Mouse (Mus musculus): ENCODE results near the gene Gm8104. TPM values are rescaled to one million over a fixed set of nuclear protein-coding genes. Genes with fewer than 3 reads are reported as not detected.
"Not testable (repeated sequence)": the region's sequence is repeated elsewhere in the genome, so short reads cannot be mapped to it uniquely, and the experiment has no call there.

Gene Gm8104
- not detected in 2 replicates for polyA plus RNA-seq (2016; fragmentation: Nextera tagmentation; extraction: Ambion mirVana)

DNA sequence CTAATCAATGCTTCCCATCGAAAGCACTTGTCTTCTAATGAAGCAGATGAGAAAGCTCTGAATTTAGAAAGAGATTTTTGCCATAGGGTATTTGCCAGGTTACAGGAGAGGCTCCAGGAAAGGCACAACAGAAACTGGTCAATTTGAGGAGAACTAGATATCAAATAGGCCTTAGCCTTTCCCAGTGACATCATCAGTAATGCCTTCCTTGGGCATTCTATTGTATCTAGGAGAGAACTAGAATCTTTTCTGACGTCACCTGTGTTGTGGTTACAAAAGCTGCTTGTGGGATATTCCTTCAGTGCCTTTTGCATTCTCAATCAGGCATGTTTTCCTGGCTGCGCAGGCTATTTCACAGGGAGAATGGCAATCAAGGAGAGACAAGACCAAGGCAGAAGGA is at the start of gene Gm8104:
Gene Gm8104 (plus strand): TSS at position 301 of the 400 bp plus-strand sequence.
- not testable (repeated sequence) for H3K9me3 ChIP-seq (replicated peaks); H3K36me3 ChIP-seq; H3K4me3 ChIP-seq; DNase-seq (ENCODE audit: low spot score); H3K27me3 ChIP-seq (ENCODE audit: low read depth, poor library complexity, severe bottlenecking); H3K4me1 ChIP-seq; H3K27ac ChIP-seq (replicated peaks)
- WGBS, result 74% methylated on average over 3 of the region's 3 CpGs

DNA sequence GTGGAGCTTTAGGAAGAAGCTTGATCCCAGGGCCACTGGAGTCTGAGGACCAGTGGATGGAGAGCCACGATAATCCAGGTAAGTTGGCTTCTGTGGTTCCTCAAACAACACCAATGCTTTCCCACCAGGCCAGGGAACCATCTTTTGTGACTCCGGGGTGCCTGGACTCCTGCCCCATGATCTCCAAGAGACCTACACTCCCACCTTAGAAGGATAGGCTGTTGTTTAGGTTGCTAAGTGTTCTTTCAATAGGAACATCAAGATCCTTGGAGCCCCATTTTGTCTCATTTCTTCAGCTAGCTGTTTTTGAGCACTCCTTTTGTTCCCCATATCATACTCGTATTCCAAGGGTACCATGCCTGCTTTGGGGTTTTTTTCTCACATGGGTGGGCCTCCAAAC is 42.3 kb upstream of the Gm8104 start:
- H3K27ac ChIP-seq (replicated peaks); H3K27me3 ChIP-seq (ENCODE audit: low read depth, poor library complexity, severe bottlenecking): not testable (repeated sequence)
- WGBS, result 84% methylated on average over 3 of the region's 3 CpGs

DNA sequence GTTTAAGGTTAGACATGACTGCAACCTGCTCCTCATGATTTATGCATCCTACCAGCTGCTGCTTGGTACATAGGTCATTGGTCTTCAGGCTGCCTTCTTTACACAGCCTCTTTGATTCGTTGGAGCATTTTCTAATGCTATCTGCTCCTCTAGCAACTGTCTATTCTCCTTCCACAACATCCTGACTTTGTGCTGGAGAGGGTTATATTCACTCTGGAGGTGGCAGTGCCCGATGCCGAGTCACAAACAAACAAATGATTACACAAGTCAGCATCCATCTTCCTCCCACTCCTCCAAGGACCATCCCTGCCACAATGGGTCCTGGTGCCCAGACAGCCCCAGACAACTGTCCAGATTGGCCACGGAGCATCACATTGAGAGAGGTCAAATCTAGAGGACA is 40.2 kb upstream of the Gm8104 start:
- H3K27me3 ChIP-seq (ENCODE audit: low read depth, poor library complexity, severe bottlenecking); H3K4me1 ChIP-seq; H3K27ac ChIP-seq (replicated peaks); H3K36me3 ChIP-seq; DNase-seq (ENCODE audit: low spot score); H3K9me3 ChIP-seq (replicated peaks); H3K4me3 ChIP-seq: not testable (repeated sequence)
- 78% methylated on average over 4 of the region's 4 CpGs for WGBS

More for the DNA sequence above, 42.3 kb upstream of the Gm8104 start:
- not testable (repeated sequence) for DNase-seq (ENCODE audit: low spot score); H3K9me3 ChIP-seq (replicated peaks); H3K4me1 ChIP-seq; H3K4me3 ChIP-seq; H3K36me3 ChIP-seq

DNA sequence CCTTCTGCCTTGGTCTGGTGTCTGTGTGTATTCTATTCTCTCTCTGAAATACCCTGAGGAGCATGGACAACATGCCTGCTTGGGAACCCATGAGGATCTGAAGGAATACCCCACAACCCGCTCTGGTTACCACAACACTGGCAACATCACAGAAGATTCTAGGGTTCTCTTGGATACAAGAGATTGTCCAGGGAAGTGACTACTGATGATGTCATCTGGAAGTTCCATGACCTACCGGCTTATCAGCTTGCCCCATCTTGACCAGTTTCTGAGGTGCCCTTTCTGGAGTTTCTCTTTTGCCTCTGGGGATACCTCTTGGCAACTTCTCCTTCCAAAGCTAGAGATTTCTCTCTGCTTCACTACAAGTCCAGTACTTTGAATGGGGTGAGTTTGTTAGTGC is 23.9 kb upstream of the Gm8104 start, which contains the start of gene Gm8094:
Gene Gm8094 (minus strand): TSS at position 101 of the 400 bp plus-strand sequence.
- H3K36me3 ChIP-seq; H3K27me3 ChIP-seq (ENCODE audit: low read depth, poor library complexity, severe bottlenecking); H3K4me1 ChIP-seq; H3K9me3 ChIP-seq (replicated peaks); DNase-seq (ENCODE audit: low spot score); H3K4me3 ChIP-seq; H3K27ac ChIP-seq (replicated peaks): not testable (repeated sequence)
- WGBS, result 95% methylated on average over 2 of the region's 2 CpGs

DNA sequence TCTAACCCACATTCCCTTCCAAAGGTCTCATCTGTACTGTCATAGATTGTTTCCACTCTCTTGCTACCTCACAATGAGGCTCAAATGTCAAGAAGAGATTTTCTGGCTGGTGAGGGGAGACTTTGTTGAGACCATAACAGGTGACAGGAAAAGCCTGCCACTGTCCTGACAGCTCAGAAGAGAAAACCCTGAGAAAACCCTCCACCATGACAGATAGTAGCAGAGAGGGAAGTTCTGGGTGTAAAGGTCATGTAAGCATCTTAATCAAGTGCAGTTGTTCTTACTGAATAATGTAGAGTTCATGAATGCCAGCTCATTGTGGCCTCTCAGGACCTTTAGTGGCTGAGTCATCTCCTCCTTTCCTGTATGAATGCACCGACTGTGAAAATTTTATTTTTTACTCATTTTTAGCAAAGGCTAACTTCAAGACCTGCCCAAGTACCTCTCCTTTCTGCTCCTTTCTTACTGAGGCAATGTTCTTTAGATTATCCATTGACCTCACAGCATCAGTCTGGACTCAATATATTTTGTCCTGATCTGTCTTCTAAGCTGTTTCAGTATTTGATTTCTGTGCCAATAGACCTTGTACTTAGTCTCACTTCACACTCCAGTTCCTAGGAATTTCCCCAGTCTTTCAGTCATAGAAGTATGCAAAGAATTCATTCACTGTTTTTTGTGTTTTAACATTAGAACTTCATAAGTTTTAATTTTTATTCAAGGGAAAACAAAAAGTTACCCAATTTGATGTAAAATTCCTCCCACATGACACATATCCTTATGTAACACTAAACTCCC is 15.3 kb upstream of the Gm8104 start:
- not testable (repeated sequence) for H3K9me3 ChIP-seq (replicated peaks); H3K4me3 ChIP-seq; H3K36me3 ChIP-seq; H3K27me3 ChIP-seq (ENCODE audit: low read depth, poor library complexity, severe bottlenecking); DNase-seq (ENCODE audit: low spot score); H3K27ac ChIP-seq (replicated peaks); H3K4me1 ChIP-seq
- WGBS, result 82% methylated on average over 1 of the region's 1 CpGs

DNA sequence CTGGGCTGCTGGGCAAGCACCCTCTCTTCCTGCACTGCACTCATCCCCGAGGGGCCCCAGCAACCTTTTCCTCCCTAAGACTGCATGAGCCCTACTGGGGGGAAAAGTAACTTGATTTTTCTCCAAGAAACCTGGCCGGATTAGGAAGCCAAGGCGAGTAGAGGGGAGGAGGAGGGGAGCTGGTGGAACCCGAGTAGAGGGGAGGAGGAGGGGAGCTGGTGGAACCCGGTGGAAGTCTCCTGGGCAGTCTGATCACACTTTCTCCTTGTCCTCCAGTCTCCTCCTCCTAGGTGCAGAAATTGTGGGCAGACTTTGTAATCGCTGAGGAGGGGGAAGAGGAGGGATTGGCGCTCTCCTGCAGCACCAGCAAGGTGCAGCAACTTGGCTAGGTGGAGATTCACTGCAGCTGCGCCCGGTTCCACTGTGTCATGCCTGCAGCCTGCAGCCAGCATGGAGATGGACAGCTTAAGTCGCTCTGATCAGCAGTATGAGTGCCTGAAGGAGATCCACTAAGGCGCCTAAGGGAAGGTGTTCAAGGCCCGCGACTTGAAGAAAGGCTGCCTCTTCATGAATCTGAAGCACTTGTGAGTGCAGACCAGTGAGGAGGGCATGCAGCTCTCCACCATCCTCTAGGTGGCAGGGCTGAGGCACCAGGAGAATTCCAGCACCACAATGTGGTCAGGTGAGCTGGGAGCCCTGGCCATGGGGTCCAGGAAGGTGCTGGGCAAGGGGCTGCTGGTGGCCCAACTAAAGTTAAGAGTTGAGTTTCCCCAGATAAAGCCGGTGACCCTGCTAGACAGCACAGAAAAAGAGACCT is 11.1 kb upstream of the Gm8104 start:
- not testable (repeated sequence) for H3K4me3 ChIP-seq; H3K36me3 ChIP-seq; H3K9me3 ChIP-seq (replicated peaks); H3K27me3 ChIP-seq (ENCODE audit: low read depth, poor library complexity, severe bottlenecking); DNase-seq (ENCODE audit: low spot score); H3K4me1 ChIP-seq; H3K27ac ChIP-seq (replicated peaks)
- 57% methylated on average over 1 of the region's 14 CpGs for WGBS

DNA sequence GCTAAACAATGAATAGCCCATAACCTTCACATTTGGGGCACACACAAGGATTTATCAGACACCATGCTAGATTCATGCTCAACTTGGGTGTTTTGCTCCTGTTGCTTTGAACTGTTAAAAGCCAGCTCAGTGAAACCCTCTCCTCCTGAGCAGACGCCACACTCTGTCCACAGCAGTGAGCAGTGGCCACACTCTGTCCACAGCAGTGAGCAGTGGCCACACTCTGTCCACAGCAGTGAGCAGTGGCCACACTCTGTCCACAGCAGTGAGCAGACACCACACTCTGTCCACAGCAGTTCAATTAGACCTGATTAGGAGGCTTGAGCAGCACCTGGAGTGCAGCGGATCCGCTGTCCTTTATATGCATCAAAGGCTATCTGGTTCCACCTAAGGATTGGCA is 19.3 kb downstream of the Gm8104 start:
- H3K9me3 ChIP-seq (replicated peaks); H3K4me1 ChIP-seq; H3K4me3 ChIP-seq; H3K36me3 ChIP-seq; H3K27me3 ChIP-seq (ENCODE audit: low read depth, poor library complexity, severe bottlenecking); DNase-seq (ENCODE audit: low spot score); H3K27ac ChIP-seq (replicated peaks): not testable (repeated sequence)
- WGBS, result 98% methylated on average over 3 of the region's 3 CpGs

DNA sequence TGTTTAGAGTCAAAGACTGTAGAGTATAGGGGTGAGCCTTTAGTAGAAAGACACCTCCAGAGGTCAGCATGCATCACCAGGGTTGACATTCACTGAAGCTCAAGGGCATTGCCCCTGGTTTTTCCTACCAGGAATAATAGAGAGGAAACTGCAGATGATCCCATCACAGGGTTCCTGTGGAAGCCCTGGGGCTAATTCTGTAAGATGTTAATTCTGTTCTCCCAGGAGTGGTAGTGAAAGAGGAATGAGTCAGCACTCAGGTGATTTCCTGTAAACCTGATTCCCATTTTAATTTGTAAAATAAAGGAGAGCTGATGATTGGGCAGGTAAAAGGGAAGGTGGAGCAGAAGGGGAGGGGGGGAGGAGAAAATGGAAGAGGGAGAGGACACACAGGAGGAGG is 25.9 kb downstream of the Gm8104 start:
- H3K36me3 ChIP-seq; H3K27ac ChIP-seq (replicated peaks); H3K4me3 ChIP-seq; H3K9me3 ChIP-seq (replicated peaks); H3K27me3 ChIP-seq (ENCODE audit: low read depth, poor library complexity, severe bottlenecking); H3K4me1 ChIP-seq; DNase-seq (ENCODE audit: low spot score): not testable (repeated sequence)

Other genes starting within 250 kb of the Gm8104 start
- not detected in 2 replicates for gene Gm21977, start 247.1 kb upstream of the Gm8104 start, polyA plus RNA-seq (2016; fragmentation: Nextera tagmentation; extraction: Ambion mirVana)
- gene Gm8082, start 107.0 kb upstream of the Gm8104 start, polyA plus RNA-seq (2016; fragmentation: Nextera tagmentation; extraction: Ambion mirVana), result not detected in 2 replicates
- gene Gm10376, start 85.0 kb upstream of the Gm8104 start, polyA plus RNA-seq (2016; fragmentation: Nextera tagmentation; extraction: Ambion mirVana), result not detected in 2 replicates
- not detected in 2 replicates for gene Gm8094, start 24.0 kb upstream of the Gm8104 start, polyA plus RNA-seq (2016; fragmentation: Nextera tagmentation; extraction: Ambion mirVana)
- not detected in 2 replicates for gene Gm7233, start 79.3 kb downstream of the Gm8104 start, polyA plus RNA-seq (2016; fragmentation: Nextera tagmentation; extraction: Ambion mirVana)
- gene Gm8122, start 134.7 kb downstream of the Gm8104 start, polyA plus RNA-seq (2016; fragmentation: Nextera tagmentation; extraction: Ambion mirVana), result not detected in 2 replicates
- not detected in 2 replicates for gene Gm8126, start 158.0 kb downstream of the Gm8104 start, polyA plus RNA-seq (2016; fragmentation: Nextera tagmentation; extraction: Ambion mirVana)
- gene Gm9732, start 174.4 kb downstream of the Gm8104 start, polyA plus RNA-seq (2016; fragmentation: Nextera tagmentation; extraction: Ambion mirVana), result not detected in 2 replicates
- gene Gm8127, start 193.2 kb downstream of the Gm8104 start, polyA plus RNA-seq (2016; fragmentation: Nextera tagmentation; extraction: Ambion mirVana), result not detected in 2 replicates
- gene 1700001F09Rik, start 247.2 kb downstream of the Gm8104 start, polyA plus RNA-seq (2016; fragmentation: Nextera tagmentation; extraction: Ambion mirVana), result not detected in 2 replicates